Mouse (Mus musculus): ENCODE measurements around the gene Wrap53. TPM values are rescaled to one million over a fixed set of nuclear protein-coding genes. Genes with fewer than 3 reads are reported as not detected.
A peak's percentile ranks its signal among the peaks of the same experiment; 100 is the strongest.

The Wrap53 gene
- polyA plus RNA-seq, 1 experiment from 2014 or later, result 23.2 TPM

DNA sequence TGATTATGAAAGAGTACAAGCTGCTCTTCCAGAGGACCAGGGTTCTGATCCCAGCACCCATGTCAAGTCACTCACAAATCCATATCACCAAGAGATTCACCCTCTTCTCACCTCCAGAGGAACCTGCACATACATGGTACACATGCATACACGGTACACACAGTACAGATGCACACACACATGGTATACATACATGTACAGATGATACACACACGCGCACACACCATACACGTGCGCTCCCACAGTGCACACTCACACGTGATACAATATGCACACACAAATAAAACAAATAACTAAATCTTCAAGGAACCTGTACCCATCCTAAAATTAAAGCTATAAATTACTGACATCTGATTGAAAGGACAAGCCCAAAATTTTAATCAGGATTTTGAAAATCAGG, 14.8 kb upstream of the Wrap53 start:
- Histone ChIP-seq H3K4me2 (no peak overlapping the region), H3K27me3 (replicated peaks) (no peaks in the 10 kb centered on the region), H3K36me3 (replicated peaks) (0 out of 2 replicates have a peak, but pooled peaks cover 13% of the 10 kb centered on the region), H3K9ac (no peak overlapping the region), H3K9me3 (no peaks in the 10 kb centered on the region), H3K4me1 (peaks cover 8% of the 10 kb centered on the region; the same call in 1 of the 2 replicates), H3K27ac (no peak overlapping the region), H3K4me3 (no peak overlapping the region)
- ATAC-seq (replicated peaks), result no peak
- WGBS, result 98% methylated on average over 6 of the region's 6 CpGs

DNA sequence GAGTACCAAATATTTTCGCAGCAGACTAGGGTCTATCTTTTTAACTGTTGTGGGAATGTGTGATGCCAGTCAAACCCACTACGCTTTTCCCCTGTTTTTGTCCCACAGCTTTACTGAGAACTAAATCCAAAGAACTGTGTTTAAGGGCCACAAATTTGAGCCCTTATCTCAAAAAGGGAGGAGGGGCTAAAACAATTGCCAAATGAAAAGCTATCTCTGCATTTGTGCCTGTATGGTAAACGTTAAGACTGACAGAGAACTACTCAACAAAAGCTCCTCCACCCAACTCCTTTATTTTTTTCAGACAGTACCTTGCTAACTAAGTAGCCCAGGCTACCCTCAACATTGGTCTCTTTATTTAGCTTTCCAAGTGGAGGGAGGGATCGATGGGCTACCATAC, 12.7 kb upstream of the Wrap53 start:
- peak overlapping the region; percentile 13; the same call in 1 of the 2 replicates for H3K27ac ChIP-seq
- no peaks in the 10 kb centered on the region for H3K4me1 ChIP-seq
- no peaks in the 10 kb centered on the region for H3K27me3 ChIP-seq (replicated peaks)
- 0 out of 2 replicates have a peak, but pooled peaks cover 25% of the 10 kb centered on the region for H3K36me3 ChIP-seq (replicated peaks)
- no peaks in the 10 kb centered on the region for H3K9me3 ChIP-seq
- ATAC-seq (replicated peaks), result no peak
- 88% methylated on average over 4 of the region's 4 CpGs for WGBS
- H3K4me2 ChIP-seq, result no peak overlapping the region
- H3K9ac ChIP-seq, result no peak overlapping the region
- no peak overlapping the region for H3K4me3 ChIP-seq

DNA sequence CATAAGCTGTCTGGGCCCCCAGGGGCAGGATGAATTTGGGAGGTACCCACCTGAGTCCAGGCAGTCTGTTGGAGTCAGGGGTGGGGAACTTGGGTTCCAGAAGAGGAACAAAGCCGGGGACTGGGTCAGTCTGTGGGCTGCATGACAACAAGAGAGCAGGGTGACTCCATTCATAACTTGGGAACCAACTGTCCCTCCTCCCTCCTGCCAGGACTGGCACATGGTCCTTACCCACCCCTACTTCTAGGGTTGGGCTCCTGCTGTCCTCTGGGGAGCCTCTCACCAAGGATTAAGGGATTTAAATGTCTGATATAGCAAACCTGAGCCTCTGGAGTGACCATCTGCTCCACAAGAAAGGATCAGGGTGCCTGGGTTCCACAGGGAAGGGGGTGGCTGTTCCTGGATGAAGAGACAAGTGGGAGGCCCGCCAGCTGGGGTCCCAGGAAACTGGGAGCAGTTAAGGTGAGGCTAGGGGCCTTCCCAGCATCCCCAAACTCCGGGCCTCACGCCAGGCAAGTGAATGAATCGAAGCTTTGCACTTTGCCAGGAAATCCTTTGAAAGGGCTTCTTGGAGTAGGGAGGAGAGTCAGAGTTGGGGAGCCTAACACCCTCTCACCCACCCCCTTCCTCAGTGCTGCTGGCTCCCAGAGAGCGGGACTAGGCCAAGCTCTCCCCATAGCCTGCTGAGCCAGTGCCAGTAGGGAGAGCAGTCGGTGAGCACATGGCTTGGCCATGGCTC, 12.0 kb upstream of the Wrap53 start:
- Histone ChIP-seq H3K9ac (no peak overlapping the region), H3K27ac (peak overlapping the region; percentile 44), H3K36me3 (replicated peaks) (0 out of 2 replicates have a peak, but pooled peaks cover 25% of the 10 kb centered on the region), H3K4me3 (no peak overlapping the region), H3K27me3 (replicated peaks) (no peaks in the 10 kb centered on the region), H3K9me3 (no peaks in the 10 kb centered on the region), H3K4me1 (no peaks in the 10 kb centered on the region), H3K4me2 (no peak overlapping the region)
- 67% methylated on average over 7 of the region's 7 CpGs for WGBS
- ATAC-seq (replicated peaks), result peak; percentile 79

DNA sequence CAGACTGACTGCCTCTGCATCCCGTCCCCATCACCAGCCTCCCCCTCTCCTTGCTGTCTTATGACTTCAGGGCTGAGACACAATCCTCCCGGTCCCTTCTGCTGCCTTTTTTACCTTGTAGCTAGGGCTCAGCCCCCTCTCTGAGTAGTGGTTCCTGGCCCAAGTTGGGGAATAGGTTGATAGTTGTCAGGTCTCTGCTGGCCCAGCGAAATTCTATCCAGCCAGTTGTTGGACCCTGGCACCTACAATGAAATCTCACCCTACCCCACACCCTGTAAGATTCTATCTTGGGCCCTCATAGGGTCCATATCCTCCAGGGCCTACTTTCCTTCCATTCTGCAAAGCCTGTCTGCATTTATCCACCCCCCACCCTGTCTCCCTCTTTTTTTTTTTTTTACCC, 11.4 kb upstream of the Wrap53 start:
- no peak overlapping the region for H3K4me2 ChIP-seq
- H3K4me1 ChIP-seq, result no peaks in the 10 kb centered on the region
- H3K36me3 ChIP-seq (replicated peaks), result 0 out of 2 replicates have a peak, but pooled peaks cover 25% of the 10 kb centered on the region
- no peaks in the 10 kb centered on the region for H3K9me3 ChIP-seq
- H3K4me3 ChIP-seq, result no peak overlapping the region
- no peak overlapping the region for H3K9ac ChIP-seq
- H3K27ac ChIP-seq, result 0 out of 2 replicates have a peak overlapping the region, but pooled peaks have one; percentile 44
- 86% methylated on average over 3 of the region's 3 CpGs for WGBS
- H3K27me3 ChIP-seq (replicated peaks), result no peaks in the 10 kb centered on the region
- ATAC-seq (replicated peaks), result no peak

DNA sequence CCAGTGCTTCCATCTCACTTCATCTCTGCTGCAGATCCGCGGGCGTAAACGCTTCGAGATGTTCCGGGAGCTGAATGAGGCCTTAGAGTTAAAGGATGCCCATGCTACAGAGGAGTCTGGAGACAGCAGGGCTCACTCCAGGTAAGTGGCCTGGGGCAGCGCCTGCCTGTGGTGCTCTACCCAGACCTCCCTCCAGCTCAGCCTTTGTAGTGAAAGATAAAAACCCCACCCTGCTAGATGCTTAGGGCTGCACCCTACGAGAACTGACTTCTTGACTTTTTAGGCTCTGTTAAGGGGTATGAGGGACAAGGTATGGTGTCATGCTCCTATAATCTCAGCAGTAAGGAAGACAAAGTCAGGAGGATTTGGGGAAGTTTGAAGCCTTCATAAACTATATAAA, 10.6 kb upstream of the Wrap53 start:
- Histone ChIP-seq H3K27ac (no peak overlapping the region), H3K4me3 (no peak overlapping the region), H3K27me3 (replicated peaks) (no peaks in the 10 kb centered on the region), H3K9me3 (no peaks in the 10 kb centered on the region), H3K9ac (no peak overlapping the region), H3K36me3 (replicated peaks) (0 out of 2 replicates have a peak, but pooled peaks cover 25% of the 10 kb centered on the region), H3K4me1 (no peaks in the 10 kb centered on the region), H3K4me2 (no peak overlapping the region)
- 94% methylated on average over 8 of the region's 8 CpGs for WGBS
- ATAC-seq (replicated peaks), result no peak

DNA sequence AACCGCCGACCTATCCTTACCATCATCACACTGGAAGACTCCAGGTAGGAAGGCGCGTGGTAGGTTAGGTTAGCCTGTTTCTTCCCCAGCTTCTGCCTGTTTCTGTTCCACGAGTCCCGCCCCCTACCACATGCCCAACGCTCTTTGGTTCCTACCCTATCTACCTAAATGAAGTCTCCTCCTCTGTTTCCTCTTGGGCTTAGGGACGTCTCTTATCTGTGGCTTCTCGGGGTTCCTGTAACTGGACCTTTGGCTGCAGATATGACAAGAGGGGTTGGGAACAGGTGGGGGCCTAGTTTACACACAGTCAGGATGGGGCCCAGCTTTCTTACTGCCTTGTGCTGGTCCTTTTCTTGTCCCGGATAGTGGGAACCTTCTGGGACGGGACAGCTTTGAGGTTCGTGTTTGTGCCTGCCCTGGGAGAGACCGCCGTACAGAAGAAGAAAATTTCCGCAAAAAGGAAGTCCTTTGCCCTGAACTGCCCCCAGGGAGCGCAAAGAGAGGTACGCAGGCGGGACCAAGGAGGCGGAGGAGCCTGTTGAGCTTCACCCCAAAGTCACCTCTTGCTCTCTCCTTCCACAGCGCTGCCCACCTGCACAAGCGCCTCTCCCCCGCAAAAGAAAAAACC, 9.3 kb upstream of the Wrap53 start:
- WGBS, result 96% methylated on average over 22 of the region's 22 CpGs
- Histone ChIP-seq H3K4me3 (no peak overlapping the region), H3K27me3 (replicated peaks) (no peaks in the 10 kb centered on the region), H3K9me3 (no peaks in the 10 kb centered on the region), H3K36me3 (replicated peaks) (0 out of 2 replicates have a peak, but pooled peaks cover 25% of the 10 kb centered on the region), H3K4me1 (no peaks in the 10 kb centered on the region), H3K9ac (no peak overlapping the region), H3K4me2 (no peak overlapping the region), H3K27ac (no peak overlapping the region)
- ATAC-seq (replicated peaks), result no peak

DNA sequence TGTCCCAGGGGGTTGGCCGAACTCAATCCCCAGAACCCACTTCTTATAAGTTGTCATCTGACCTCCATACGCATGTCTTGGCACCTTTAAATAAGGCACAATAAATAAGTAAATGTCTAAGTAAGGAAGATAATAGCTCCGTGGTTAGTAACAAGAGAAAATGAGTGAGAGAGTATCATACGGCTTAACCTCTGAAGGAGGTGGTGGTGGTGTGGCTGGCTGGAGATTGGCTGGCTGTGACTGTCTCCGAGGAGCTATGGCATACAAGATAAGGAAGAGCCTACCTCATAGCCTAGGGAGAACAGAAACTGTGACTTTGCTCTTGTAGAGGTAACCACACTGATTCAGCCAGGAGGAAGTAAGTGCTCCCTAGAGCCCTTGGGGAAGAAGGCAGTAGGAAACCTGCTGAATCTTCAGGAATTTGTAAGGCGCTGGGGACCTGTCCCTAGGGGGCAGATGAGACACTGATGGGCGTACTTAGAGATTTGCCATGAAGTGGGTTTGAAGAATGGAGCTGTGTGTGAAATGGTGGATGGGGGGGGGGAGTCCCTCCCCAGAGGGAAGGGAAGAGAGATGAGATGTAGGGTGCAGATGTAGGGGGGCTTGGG, 5.8 kb upstream of the Wrap53 start:
- H3K27me3 ChIP-seq (replicated peaks), result no peaks in the 10 kb centered on the region
- no peak for ATAC-seq (replicated peaks)
- H3K36me3 ChIP-seq (replicated peaks), result 0 out of 2 replicates have a peak, but pooled peaks cover 20% of the 10 kb centered on the region
- WGBS, result 84% methylated on average over 7 of the region's 7 CpGs
- H3K9me3 ChIP-seq, result no peaks in the 10 kb centered on the region
- no peak overlapping the region for H3K9ac ChIP-seq
- no peak overlapping the region for H3K27ac ChIP-seq
- peaks cover 12% of the 10 kb centered on the region for H3K4me1 ChIP-seq
- H3K4me3 ChIP-seq, result no peak overlapping the region
- no peak overlapping the region for H3K4me2 ChIP-seq

DNA sequence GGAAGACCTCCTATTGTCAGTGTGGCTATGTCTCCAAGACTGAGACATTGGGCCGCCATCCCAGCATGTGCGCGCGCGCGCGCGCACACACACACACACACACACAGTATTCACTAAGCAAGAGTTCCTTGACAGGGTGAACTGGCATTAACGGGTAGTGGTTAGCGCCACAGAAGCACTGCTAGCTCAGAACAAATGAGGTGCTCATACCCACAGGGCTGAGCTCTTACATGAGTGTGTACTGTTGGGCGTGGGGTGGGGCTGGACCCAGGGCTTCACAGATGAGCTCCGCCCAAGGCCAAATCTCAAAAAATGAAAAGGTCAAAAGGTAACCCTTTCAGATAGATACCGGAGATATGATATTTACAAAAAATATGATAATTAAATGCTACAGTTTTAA, 4.9 kb upstream of the Wrap53 start:
- no peaks in the 10 kb centered on the region for H3K9me3 ChIP-seq
- WGBS, result 98% methylated on average over 13 of the region's 13 CpGs
- H3K4me2 ChIP-seq, result no peak overlapping the region
- 0 out of 2 replicates have a peak, but pooled peaks cover 13% of the 10 kb centered on the region for H3K36me3 ChIP-seq (replicated peaks)
- no peak overlapping the region for H3K9ac ChIP-seq
- no peaks in the 10 kb centered on the region for H3K27me3 ChIP-seq (replicated peaks)
- H3K27ac ChIP-seq, result no peak overlapping the region
- H3K4me3 ChIP-seq, result no peak overlapping the region
- ATAC-seq (replicated peaks), result no peak
- peaks cover 12% of the 10 kb centered on the region for H3K4me1 ChIP-seq

DNA sequence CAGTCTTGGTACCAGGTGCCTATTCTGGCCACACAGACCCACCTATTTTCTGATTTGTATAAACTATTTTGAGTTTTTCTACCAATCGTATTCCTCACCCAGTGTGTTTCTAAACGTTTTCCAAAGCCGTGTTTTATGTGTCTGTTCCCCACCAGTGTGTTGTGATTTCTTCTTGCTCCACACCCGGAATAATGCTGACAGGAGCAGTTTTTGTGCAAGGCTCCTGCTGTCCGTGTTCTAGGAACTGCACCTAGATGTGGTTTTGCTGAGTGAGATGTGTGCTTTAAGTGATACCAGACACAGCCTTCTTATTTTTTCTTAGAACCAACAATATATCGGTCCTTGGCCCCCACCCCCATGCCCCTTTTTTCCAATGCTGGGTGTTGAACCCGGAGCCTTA, 4.0 kb upstream of the Wrap53 start:
- Histone ChIP-seq H3K9me3 (no peaks in the 10 kb centered on the region), H3K4me3 (no peak overlapping the region), H3K4me2 (no peak overlapping the region), H3K4me1 (peaks cover 16% of the 10 kb centered on the region), H3K36me3 (replicated peaks) (0 out of 2 replicates have a peak, but pooled peaks cover 5% of the 10 kb centered on the region), H3K27me3 (replicated peaks) (no peaks in the 10 kb centered on the region), H3K27ac (no peak overlapping the region), H3K9ac (no peak overlapping the region)
- no peak for ATAC-seq (replicated peaks)
- 87% methylated on average over 7 of the region's 7 CpGs for WGBS

DNA sequence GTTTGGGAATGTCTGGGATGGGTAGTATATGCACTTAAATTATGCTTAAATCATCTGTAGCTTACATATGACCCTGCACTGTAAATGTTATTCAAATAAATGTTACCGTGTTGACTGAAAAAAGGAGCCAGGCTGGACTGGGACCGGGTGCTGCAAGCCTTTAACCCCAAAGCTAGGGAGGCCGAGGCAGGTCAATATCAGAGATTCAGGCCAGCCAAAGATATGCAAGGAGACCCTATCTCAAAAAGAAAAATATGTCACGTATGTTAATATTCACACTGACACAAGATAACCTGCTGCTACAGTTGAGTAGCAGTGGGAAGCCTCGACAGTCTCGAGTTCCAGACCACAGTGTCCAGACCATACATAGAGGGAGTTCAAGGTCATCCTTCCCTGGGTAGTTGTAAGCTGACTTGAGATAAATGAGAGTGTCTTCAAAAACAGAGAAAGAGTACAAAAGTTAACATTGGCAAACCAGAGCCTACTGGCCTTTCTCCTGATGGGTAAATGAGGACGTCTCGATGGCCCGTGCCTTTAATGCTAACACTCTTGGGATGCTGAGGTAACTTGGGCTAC, 2.3 kb upstream of the Wrap53 start:
- Histone ChIP-seq H3K27me3 (replicated peaks) (no peaks in the 10 kb centered on the region), H3K4me2 (peak overlapping the region; percentile 85), H3K4me3 (peak overlapping the region; percentile 86), H3K9me3 (no peaks in the 10 kb centered on the region), H3K4me1 (peaks cover 30% of the 10 kb centered on the region), H3K27ac (peak overlapping the region; percentile 93; the same call in 1 of the 2 replicates), H3K36me3 (replicated peaks) (no peaks in the 10 kb centered on the region), H3K9ac (0 out of 2 replicates have a peak overlapping the region, but pooled peaks have one; percentile 1)
- ATAC-seq (replicated peaks), result no peak
- 60% methylated on average over 9 of the region's 9 CpGs for WGBS

DNA sequence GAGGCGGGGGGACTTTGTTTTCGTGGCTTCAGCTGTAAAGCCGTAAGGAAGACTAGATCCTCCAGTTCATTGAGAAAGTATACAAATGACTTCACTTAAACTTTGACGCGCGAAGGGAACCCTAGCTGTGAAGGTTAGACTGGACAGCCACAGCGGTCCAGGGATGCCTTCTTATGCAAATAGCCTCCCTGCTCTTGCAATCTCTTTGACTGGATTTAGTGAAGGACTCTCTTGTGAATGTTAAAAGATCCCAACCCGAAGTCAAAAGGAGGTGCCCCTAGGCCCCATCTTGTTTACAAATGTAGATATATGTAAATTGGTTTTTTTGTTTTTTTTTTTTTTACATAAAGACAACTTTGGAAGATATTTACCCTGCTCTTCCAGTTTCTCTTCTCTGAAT, 1.8 kb upstream of the Wrap53 start:
- Histone ChIP-seq H3K4me2 (peak overlapping the region; percentile 85), H3K36me3 (replicated peaks) (no peaks in the 10 kb centered on the region), H3K27me3 (replicated peaks) (no peaks in the 10 kb centered on the region), H3K4me1 (peaks cover 35% of the 10 kb centered on the region), H3K9ac (peak overlapping the region; percentile 68), H3K9me3 (no peaks in the 10 kb centered on the region), H3K27ac (peak overlapping the region; percentile 93), H3K4me3 (peak overlapping the region; percentile 86)
- ATAC-seq (replicated peaks), result no peak
- 0% methylated on average over 8 of the region's 8 CpGs for WGBS

DNA sequence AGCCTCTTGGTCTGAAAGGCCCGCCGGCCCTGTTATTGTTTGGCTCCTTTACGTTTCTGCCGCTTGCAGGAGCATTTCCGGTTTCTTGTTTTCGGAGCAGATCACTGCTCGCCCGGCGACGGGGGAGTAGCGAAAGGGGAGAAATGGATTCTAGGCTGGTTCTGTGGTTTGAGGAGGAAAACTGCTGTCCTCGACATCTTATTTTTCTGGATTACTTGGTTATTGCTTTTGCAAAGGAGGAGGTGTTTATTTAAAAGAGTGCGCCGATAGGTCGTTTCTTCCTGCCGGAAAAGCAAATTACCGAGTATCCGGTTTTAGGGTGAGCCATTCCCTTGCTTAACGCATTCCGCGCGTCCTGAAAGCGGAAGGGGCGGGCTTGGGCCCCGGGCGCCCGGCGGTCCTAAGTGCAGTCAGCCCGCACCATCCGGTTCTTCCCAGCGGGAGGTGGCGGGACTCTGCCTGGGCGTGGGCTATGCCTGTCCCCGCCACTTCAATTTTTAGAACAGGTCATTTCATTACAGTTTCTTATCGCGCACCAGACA, 1.2 kb upstream of the Wrap53 start:
- Histone ChIP-seq H3K27me3 (replicated peaks) (no peaks in the 10 kb centered on the region), H3K9me3 (no peaks in the 10 kb centered on the region), H3K4me2 (peak overlapping the region; percentile 85), H3K27ac (peak overlapping the region; percentile 93), H3K9ac (peak overlapping the region; percentile 68), H3K4me1 (peaks cover 41% of the 10 kb centered on the region), H3K4me3 (peak overlapping the region; percentile 86), H3K36me3 (replicated peaks) (no peaks in the 10 kb centered on the region)
- peak; percentile 84 for ATAC-seq (replicated peaks)
- 0% methylated on average over 36 of the region's 36 CpGs for WGBS
